Mouse (Mus musculus) bone marrow, adult 2 months (tissue): ENCODE results near the gene Pop7.

Experiments used
- CTCF ChIP-seq: fragments of 200-500 bp; IDR thresholded peaks from 2 replicates; pipeline ENCODE4 v1.5.1; 2011; ENCODE audit warnings: low read length, control low read depth; ENCODE audit not compliant: control insufficient read depth, insufficient read depth
- POLR2A ChIP-seq: fragments of 200-500 bp; IDR thresholded peaks from 2 replicates; pipeline ENCODE4 v1.6.1; 2011; ENCODE audit warnings: low read depth, mild to moderate bottlenecking, control low read depth, low read length, borderline replicate concordance; ENCODE audit not compliant: control insufficient read depth

- TF ChIP-seq POLR2A (no peak), CTCF (no peak)
Measured at GRCm38 (mm10) chr5:137537461-137537860, 35.1 kb upstream of the Pop7 start.
